Mouse (Mus musculus): ENCODE measurements at regions not wholly inside any gene's neighbourhood (a gene's known extent, or its start where the extent isn't known, plus 50 kb on each side); places are given as distances from the start of the nearest gene placed in this dataset.
A peak's percentile ranks its signal among the peaks of the same experiment; 100 is the strongest.

- TF ChIP-seq CTCF (IDR thresholded peaks at IDR 0.05; ENCODE audit: borderline replicate concordance, control insufficient read depth, extremely low read depth, insufficient read depth, low read length, poor library complexity) (no peak), POLR2A (IDR thresholded peaks at IDR 0.05; ENCODE audit: control insufficient read depth, extremely low read depth, insufficient read depth, low read length, poor library complexity) (no peak)
- Histone ChIP-seq H3K27me3 (ENCODE audit: control insufficient read depth, insufficient read depth, low read length) (no peaks in the 10 kb centered on the region), H3K36me3 (ENCODE audit: control insufficient read depth, insufficient read depth, low read length) (no peaks in the 10 kb centered on the region), H3K27ac (ENCODE audit: control insufficient read depth, insufficient read depth, low read length) (no peak overlapping the region), H3K4me1 (replicated peaks; ENCODE audit: control insufficient read depth, insufficient read depth, low read length) (no peaks in the 10 kb centered on the region), H3K4me3 (ENCODE audit: control insufficient read depth, insufficient read depth, low read length) (no peak overlapping the region)
- WGBS, result 91% methylated on average over 4 of the region's 4 CpGs
- no peak for DNase-seq
Observed at GRCm38 (mm10) chr1:151059546-151060136, 66.4 kb upstream of the Hmcn1 start.

GRCm38 (mm10) chr1:151065090-151065567 lies 71.9 kb upstream of the Hmcn1 start:
- 48% methylated on average over 9 of the region's 9 CpGs for WGBS
- H3K27ac ChIP-seq (ENCODE audit: control insufficient read depth, insufficient read depth, low read length), result no peak overlapping the region
- DNase-seq, result no peak
- no peak overlapping the region for H3K4me3 ChIP-seq (ENCODE audit: control insufficient read depth, insufficient read depth, low read length)
- H3K27me3 ChIP-seq (ENCODE audit: control insufficient read depth, insufficient read depth, low read length), result no peaks in the 10 kb centered on the region
- no peaks in the 10 kb centered on the region for H3K36me3 ChIP-seq (ENCODE audit: control insufficient read depth, insufficient read depth, low read length)
- no peaks in the 10 kb centered on the region for H3K4me1 ChIP-seq (replicated peaks; ENCODE audit: control insufficient read depth, insufficient read depth, low read length)
- TF ChIP-seq CTCF (IDR thresholded peaks at IDR 0.05; ENCODE audit: borderline replicate concordance, control insufficient read depth, extremely low read depth, insufficient read depth, low read length, poor library complexity), result no peak
- TF ChIP-seq POLR2A (IDR thresholded peaks at IDR 0.05; ENCODE audit: control insufficient read depth, extremely low read depth, insufficient read depth, low read length, poor library complexity), result no peak

GRCm38 (mm10) chr1:151066379-151067128 lies 73.3 kb upstream of the Hmcn1 start:
- no peak overlapping the region for H3K27ac ChIP-seq (ENCODE audit: control insufficient read depth, insufficient read depth, low read length)
- DNase-seq, result no peak
- H3K4me3 ChIP-seq (ENCODE audit: control insufficient read depth, insufficient read depth, low read length), result no peak overlapping the region
- 93% methylated on average over 15 of the region's 15 CpGs for WGBS
- no peaks in the 10 kb centered on the region for H3K27me3 ChIP-seq (ENCODE audit: control insufficient read depth, insufficient read depth, low read length)
- H3K36me3 ChIP-seq (ENCODE audit: control insufficient read depth, insufficient read depth, low read length), result no peaks in the 10 kb centered on the region
- no peaks in the 10 kb centered on the region for H3K4me1 ChIP-seq (replicated peaks; ENCODE audit: control insufficient read depth, insufficient read depth, low read length)
- TF ChIP-seq POLR2A (IDR thresholded peaks at IDR 0.05; ENCODE audit: control insufficient read depth, extremely low read depth, insufficient read depth, low read length, poor library complexity) (no peak), CTCF (IDR thresholded peaks at IDR 0.05; ENCODE audit: borderline replicate concordance, control insufficient read depth, extremely low read depth, insufficient read depth, low read length, poor library complexity) (no peak)

GRCm38 (mm10) chr1:151074508-151075314 lies 81.5 kb upstream of the Hmcn1 start:
- WGBS, result 7% methylated on average over 16 of the region's 16 CpGs

GRCm38 (mm10) chr1:151075541-151075940 lies 82.3 kb upstream of the Hmcn1 start:
- TF ChIP-seq CTCF (IDR thresholded peaks at IDR 0.05; ENCODE audit: borderline replicate concordance, control insufficient read depth, extremely low read depth, insufficient read depth, low read length, poor library complexity) (no peak), POLR2A (IDR thresholded peaks at IDR 0.05; ENCODE audit: control insufficient read depth, extremely low read depth, insufficient read depth, low read length, poor library complexity) (no peak)
- Histone ChIP-seq H3K36me3 (ENCODE audit: control insufficient read depth, insufficient read depth, low read length) (no peaks in the 10 kb centered on the region), H3K27me3 (ENCODE audit: control insufficient read depth, insufficient read depth, low read length) (no peaks in the 10 kb centered on the region), H3K4me3 (ENCODE audit: control insufficient read depth, insufficient read depth, low read length) (no peak overlapping the region), H3K27ac (ENCODE audit: control insufficient read depth, insufficient read depth, low read length) (no peak overlapping the region), H3K4me1 (replicated peaks; ENCODE audit: control insufficient read depth, insufficient read depth, low read length) (no peaks in the 10 kb centered on the region)
- DNase-seq, result no peak
- WGBS, result 84% methylated on average over 6 of the region's 6 CpGs

More at GRCm38 (mm10) chr1:151074508-151075314, 81.5 kb upstream of the Hmcn1 start:
- H3K4me3 ChIP-seq (ENCODE audit: control insufficient read depth, insufficient read depth, low read length), result peak overlapping the region; percentile 56
- peak overlapping the region; percentile 44; the same call in 1 of the 2 replicates for H3K27ac ChIP-seq (ENCODE audit: control insufficient read depth, insufficient read depth, low read length)
- no peaks in the 10 kb centered on the region for H3K27me3 ChIP-seq (ENCODE audit: control insufficient read depth, insufficient read depth, low read length)
- H3K36me3 ChIP-seq (ENCODE audit: control insufficient read depth, insufficient read depth, low read length), result no peaks in the 10 kb centered on the region
- peak; percentile 18 for DNase-seq
- TF ChIP-seq CTCF (IDR thresholded peaks at IDR 0.05; ENCODE audit: borderline replicate concordance, control insufficient read depth, extremely low read depth, insufficient read depth, low read length, poor library complexity) (no peak), POLR2A (IDR thresholded peaks at IDR 0.05; ENCODE audit: control insufficient read depth, extremely low read depth, insufficient read depth, low read length, poor library complexity) (no peak)
- no peaks in the 10 kb centered on the region for H3K4me1 ChIP-seq (replicated peaks; ENCODE audit: control insufficient read depth, insufficient read depth, low read length)

GRCm38 (mm10) chr1:151078909-151079522 lies 85.8 kb upstream of the Hmcn1 start:
- peak; percentile 79 for DNase-seq
- H3K4me1 ChIP-seq (replicated peaks; ENCODE audit: control insufficient read depth, insufficient read depth, low read length), result no peaks in the 10 kb centered on the region
- TF ChIP-seq CTCF (IDR thresholded peaks at IDR 0.05; ENCODE audit: borderline replicate concordance, control insufficient read depth, extremely low read depth, insufficient read depth, low read length, poor library complexity) (peak; percentile 89), POLR2A (IDR thresholded peaks at IDR 0.05; ENCODE audit: control insufficient read depth, extremely low read depth, insufficient read depth, low read length, poor library complexity) (no peak)
- H3K27ac ChIP-seq (ENCODE audit: control insufficient read depth, insufficient read depth, low read length), result no peak overlapping the region
- WGBS, result 35% methylated on average over 16 of the region's 16 CpGs
- no peaks in the 10 kb centered on the region for H3K27me3 ChIP-seq (ENCODE audit: control insufficient read depth, insufficient read depth, low read length)
- H3K36me3 ChIP-seq (ENCODE audit: control insufficient read depth, insufficient read depth, low read length), result no peaks in the 10 kb centered on the region
- H3K4me3 ChIP-seq (ENCODE audit: control insufficient read depth, insufficient read depth, low read length), result no peak overlapping the region
